Mouse (Mus musculus): ENCODE measurements at regions not wholly inside any gene's neighbourhood (a gene's known extent, or its start where the extent isn't known, plus 50 kb on each side); places are given as distances from the start of the nearest gene placed in this dataset.

DNA sequence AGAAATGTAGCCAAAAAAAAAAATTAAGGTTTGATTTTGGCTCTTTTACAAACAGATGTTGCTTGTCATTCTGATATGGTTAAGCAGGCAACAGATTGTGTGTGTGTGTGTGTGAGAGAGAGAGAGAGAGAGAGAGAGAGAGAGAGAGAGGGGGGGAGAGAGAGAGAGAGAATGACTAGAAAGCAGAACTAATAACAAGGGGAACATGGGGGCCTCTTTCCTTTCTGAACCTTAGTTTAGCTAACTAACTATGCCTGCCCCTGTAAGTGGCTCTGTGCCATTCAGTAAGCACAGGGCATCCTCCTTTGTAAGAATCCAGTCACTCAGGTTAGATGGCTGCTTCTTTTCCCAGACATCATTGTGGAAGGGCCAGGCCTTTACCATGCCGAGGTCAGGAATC is 364.0 kb upstream of the Ubash3b start:
- Histone ChIP-seq H3K27me3 (ENCODE audit: control insufficient read depth, insufficient read depth, insufficient read length) (no peaks in the 10 kb centered on the region), H3K79me2 (ENCODE audit: control insufficient read depth, insufficient read depth) (no peaks in the 10 kb centered on the region), H3K4me3 (ENCODE audit: insufficient read depth, poor library complexity, severe bottlenecking) (no peak overlapping the region), H3K79me3 (ENCODE audit: low read depth) (peaks cover 1% of the 10 kb centered on the region), H3ac (ENCODE audit: control insufficient read depth, insufficient read length, low read depth) (no peak overlapping the region), H3K36me3 (ENCODE audit: control insufficient read depth, insufficient read depth) (peaks cover 21% of the 10 kb centered on the region)
- TF ChIP-seq CTCF (IDR thresholded peaks at IDR 0.05; ENCODE audit: control insufficient read depth, insufficient read depth, insufficient read length), result no peak
- no peak for TF ChIP-seq MAX (IDR thresholded peaks at IDR 0.05)
- TF ChIP-seq MYOD1 (IDR thresholded peaks at IDR 0.05; ENCODE audit: control insufficient read depth, insufficient read length, low read depth), result no peak
- TF ChIP-seq FOSL1 (IDR thresholded peaks at IDR 0.05; ENCODE audit: insufficient read depth, low read length, poor library complexity, severe bottlenecking), result no peak
- no peak for TF ChIP-seq CEBPB (IDR thresholded peaks at IDR 0.05; ENCODE audit: low read depth)
- no peak for TF ChIP-seq MYOG (IDR thresholded peaks at IDR 0.05; ENCODE audit: control insufficient read depth, extremely low read depth, insufficient read length)
- TF ChIP-seq USF1 (IDR thresholded peaks at IDR 0.05; ENCODE audit: low read depth), result no peak

DNA sequence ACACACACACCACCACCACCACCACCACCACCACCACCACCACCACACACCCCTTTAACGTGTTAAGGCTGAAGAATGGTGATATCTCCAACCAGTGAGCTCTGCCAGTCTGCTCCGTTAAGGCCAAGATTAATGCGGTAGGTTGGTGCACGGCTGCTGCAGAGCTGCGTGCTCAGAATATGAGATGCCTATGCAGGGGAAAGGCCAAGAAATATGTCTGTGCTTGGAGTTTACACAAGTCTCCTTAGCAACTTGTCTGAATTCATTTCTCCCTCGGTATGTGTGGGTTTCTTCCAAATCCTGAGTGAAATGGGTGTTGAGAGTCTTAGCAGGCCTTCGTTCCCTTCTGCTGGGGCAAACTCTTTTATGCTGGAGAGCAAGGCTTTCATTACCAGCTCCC is 363.1 kb upstream of the Ubash3b start:
- H3K79me2 ChIP-seq (ENCODE audit: control insufficient read depth, insufficient read depth), result no peaks in the 10 kb centered on the region
- peaks cover 1% of the 10 kb centered on the region for H3K79me3 ChIP-seq (ENCODE audit: low read depth)
- peaks cover 21% of the 10 kb centered on the region for H3K36me3 ChIP-seq (ENCODE audit: control insufficient read depth, insufficient read depth)
- no peak for TF ChIP-seq CEBPB (IDR thresholded peaks at IDR 0.05; ENCODE audit: low read depth)
- no peak overlapping the region for H3K4me3 ChIP-seq (ENCODE audit: insufficient read depth, poor library complexity, severe bottlenecking)
- H3ac ChIP-seq (ENCODE audit: control insufficient read depth, insufficient read length, low read depth), result no peak overlapping the region
- no peaks in the 10 kb centered on the region for H3K27me3 ChIP-seq (ENCODE audit: control insufficient read depth, insufficient read depth, insufficient read length)

DNA sequence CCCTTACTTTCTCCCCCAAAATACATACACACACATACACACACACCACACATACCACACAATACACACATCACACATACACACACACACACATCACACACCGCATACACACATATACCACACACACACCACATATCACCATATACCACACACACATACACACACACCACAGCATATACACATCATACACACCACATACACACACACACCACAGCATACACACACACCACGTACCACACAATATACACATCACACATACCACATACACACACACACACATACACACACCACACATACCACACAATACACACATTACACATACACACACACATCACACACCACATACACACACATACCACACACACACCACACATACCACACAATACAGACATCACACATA is 362.5 kb upstream of the Ubash3b start:
- H3K79me3 ChIP-seq (ENCODE audit: low read depth), result peaks cover 2% of the 10 kb centered on the region
- H3K4me3 ChIP-seq (ENCODE audit: insufficient read depth, poor library complexity, severe bottlenecking), result no peak overlapping the region
- TF ChIP-seq CEBPB (IDR thresholded peaks at IDR 0.05; ENCODE audit: low read depth), result no peak
- TF ChIP-seq MYOD1 (IDR thresholded peaks at IDR 0.05; ENCODE audit: control insufficient read depth, insufficient read length, low read depth), result no peak
- no peak for TF ChIP-seq CTCF (IDR thresholded peaks at IDR 0.05; ENCODE audit: control insufficient read depth, insufficient read depth, insufficient read length)
- TF ChIP-seq USF1 (IDR thresholded peaks at IDR 0.05; ENCODE audit: low read depth), result no peak
- peaks cover 20% of the 10 kb centered on the region for H3K36me3 ChIP-seq (ENCODE audit: control insufficient read depth, insufficient read depth)
- no peak overlapping the region for H3ac ChIP-seq (ENCODE audit: control insufficient read depth, insufficient read length, low read depth)
- H3K27me3 ChIP-seq (ENCODE audit: control insufficient read depth, insufficient read depth, insufficient read length), result no peaks in the 10 kb centered on the region
- H3K79me2 ChIP-seq (ENCODE audit: control insufficient read depth, insufficient read depth), result peaks cover 3% of the 10 kb centered on the region

DNA sequence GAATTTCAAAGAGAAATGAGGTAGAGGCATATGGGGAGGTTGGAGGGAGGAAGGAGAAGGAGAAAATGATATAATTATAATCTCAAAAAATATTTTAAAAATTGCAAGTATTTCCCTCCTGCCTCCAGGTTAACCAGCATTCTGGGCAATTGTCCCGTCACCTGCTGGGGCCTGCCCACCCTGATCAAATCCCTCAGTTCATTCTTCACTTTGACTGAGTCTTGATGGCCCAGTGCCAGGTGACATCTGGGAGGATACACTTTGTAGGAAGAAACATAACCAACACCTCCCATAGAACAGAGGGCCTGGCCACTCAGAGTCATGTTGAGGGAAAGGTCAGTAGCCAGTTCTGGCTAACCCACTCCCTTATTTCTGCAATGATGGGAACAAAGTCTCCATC is 360.8 kb upstream of the Ubash3b start:
- Histone ChIP-seq H3K79me2 (ENCODE audit: control insufficient read depth, insufficient read depth) (peaks cover 20% of the 10 kb centered on the region), H3K79me3 (ENCODE audit: low read depth) (peaks cover 6% of the 10 kb centered on the region), H3K36me3 (ENCODE audit: control insufficient read depth, insufficient read depth) (peaks cover 11% of the 10 kb centered on the region), H3ac (ENCODE audit: control insufficient read depth, insufficient read length, low read depth) (no peak overlapping the region), H3K27me3 (ENCODE audit: control insufficient read depth, insufficient read depth, insufficient read length) (no peaks in the 10 kb centered on the region), H3K4me3 (ENCODE audit: insufficient read depth, poor library complexity, severe bottlenecking) (no peak overlapping the region)
- TF ChIP-seq MYOD1 (IDR thresholded peaks at IDR 0.05; ENCODE audit: control insufficient read depth, insufficient read length, low read depth) (no peak), MYOG (IDR thresholded peaks at IDR 0.05; ENCODE audit: control insufficient read depth, extremely low read depth, insufficient read length) (no peak), CEBPB (IDR thresholded peaks at IDR 0.05; ENCODE audit: low read depth) (no peak), USF1 (IDR thresholded peaks at IDR 0.05; ENCODE audit: low read depth) (no peak), MAX (IDR thresholded peaks at IDR 0.05) (no peak), CTCF (IDR thresholded peaks at IDR 0.05; ENCODE audit: control insufficient read depth, insufficient read depth, insufficient read length) (no peak), FOSL1 (IDR thresholded peaks at IDR 0.05; ENCODE audit: insufficient read depth, low read length, poor library complexity, severe bottlenecking) (no peak)

DNA sequence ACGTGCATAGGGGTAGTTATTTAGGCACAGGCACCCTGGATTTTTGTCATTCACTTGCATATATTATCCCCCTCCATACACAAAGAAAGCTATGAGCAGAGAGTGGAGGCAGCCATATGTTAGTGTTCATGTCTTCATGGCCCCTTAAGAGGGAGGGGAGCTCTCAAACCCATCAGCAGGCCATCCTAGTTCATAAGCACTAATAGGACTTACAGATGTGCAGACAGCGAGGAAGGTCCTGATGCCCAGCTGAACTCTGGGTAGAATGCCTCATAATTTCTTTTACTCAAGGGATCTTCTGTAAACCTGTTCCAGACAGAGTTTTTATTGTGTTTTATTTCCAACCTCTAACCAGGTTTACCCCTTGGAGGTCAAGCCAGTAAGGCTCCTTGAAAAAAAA is 356.3 kb upstream of the Ubash3b start:
- no peak overlapping the region for H3K4me3 ChIP-seq (ENCODE audit: insufficient read depth, poor library complexity, severe bottlenecking)
- no peaks in the 10 kb centered on the region for H3K27me3 ChIP-seq (ENCODE audit: control insufficient read depth, insufficient read depth, insufficient read length)
- H3ac ChIP-seq (ENCODE audit: control insufficient read depth, insufficient read length, low read depth), result no peak overlapping the region
- peaks cover 29% of the 10 kb centered on the region for H3K79me2 ChIP-seq (ENCODE audit: control insufficient read depth, insufficient read depth)
- TF ChIP-seq CEBPB (IDR thresholded peaks at IDR 0.05; ENCODE audit: low read depth) (no peak), MYOG (IDR thresholded peaks at IDR 0.05; ENCODE audit: control insufficient read depth, extremely low read depth, insufficient read length) (no peak), MYOD1 (IDR thresholded peaks at IDR 0.05; ENCODE audit: control insufficient read depth, insufficient read length, low read depth) (no peak), FOSL1 (IDR thresholded peaks at IDR 0.05; ENCODE audit: insufficient read depth, low read length, poor library complexity, severe bottlenecking) (no peak), MAX (IDR thresholded peaks at IDR 0.05) (no peak), CTCF (IDR thresholded peaks at IDR 0.05; ENCODE audit: control insufficient read depth, insufficient read depth, insufficient read length) (no peak), USF1 (IDR thresholded peaks at IDR 0.05; ENCODE audit: low read depth) (no peak)
- peaks cover 4% of the 10 kb centered on the region for H3K36me3 ChIP-seq (ENCODE audit: control insufficient read depth, insufficient read depth)
- H3K79me3 ChIP-seq (ENCODE audit: low read depth), result peaks cover 9% of the 10 kb centered on the region

DNA sequence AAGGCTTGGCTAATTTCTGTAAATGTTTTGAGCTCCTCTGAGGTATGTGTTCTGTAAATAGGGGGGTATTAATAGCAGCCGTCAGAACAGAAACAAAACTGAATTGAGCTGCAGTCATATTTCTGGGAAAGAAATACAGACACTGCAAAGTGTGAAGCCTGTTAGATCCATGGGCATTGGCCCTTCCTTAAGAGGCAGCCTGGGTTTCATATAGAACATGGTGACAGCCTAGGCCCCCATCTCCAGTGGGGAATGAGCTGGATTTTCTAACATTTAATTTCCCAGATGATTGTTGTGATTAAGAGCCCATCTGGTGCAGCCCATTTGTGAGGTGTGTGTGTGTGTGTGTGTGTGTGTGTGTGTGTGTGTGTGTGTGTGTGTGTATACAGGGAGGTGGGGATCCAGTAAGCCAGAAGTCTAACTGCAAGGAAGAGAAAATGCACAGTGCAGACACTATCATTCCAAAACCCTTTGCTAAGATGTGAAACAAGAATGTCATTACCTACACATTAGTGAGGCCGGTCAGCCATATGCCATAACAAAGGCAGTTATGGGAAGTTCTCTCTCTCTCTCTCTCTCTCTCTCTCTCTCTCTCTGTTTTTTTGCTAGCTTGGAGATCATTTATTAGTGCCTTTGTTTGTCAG is 355.7 kb upstream of the Ubash3b start:
- no peaks in the 10 kb centered on the region for H3K27me3 ChIP-seq (ENCODE audit: control insufficient read depth, insufficient read depth, insufficient read length)
- TF ChIP-seq MYOG (IDR thresholded peaks at IDR 0.05; ENCODE audit: control insufficient read depth, extremely low read depth, insufficient read length), result no peak
- no peak for TF ChIP-seq USF1 (IDR thresholded peaks at IDR 0.05; ENCODE audit: low read depth)
- no peak for TF ChIP-seq CTCF (IDR thresholded peaks at IDR 0.05; ENCODE audit: control insufficient read depth, insufficient read depth, insufficient read length)
- no peak for TF ChIP-seq FOSL1 (IDR thresholded peaks at IDR 0.05; ENCODE audit: insufficient read depth, low read length, poor library complexity, severe bottlenecking)
- TF ChIP-seq MAX (IDR thresholded peaks at IDR 0.05), result no peak
- TF ChIP-seq MYOD1 (IDR thresholded peaks at IDR 0.05; ENCODE audit: control insufficient read depth, insufficient read length, low read depth), result no peak
- no peak for TF ChIP-seq CEBPB (IDR thresholded peaks at IDR 0.05; ENCODE audit: low read depth)
- no peak overlapping the region for H3ac ChIP-seq (ENCODE audit: control insufficient read depth, insufficient read length, low read depth)
- peaks cover under 1% of the 10 kb centered on the region for H3K36me3 ChIP-seq (ENCODE audit: control insufficient read depth, insufficient read depth)
- no peak overlapping the region for H3K4me3 ChIP-seq (ENCODE audit: insufficient read depth, poor library complexity, severe bottlenecking)
- peaks cover 11% of the 10 kb centered on the region for H3K79me3 ChIP-seq (ENCODE audit: low read depth)
- peaks cover 35% of the 10 kb centered on the region for H3K79me2 ChIP-seq (ENCODE audit: control insufficient read depth, insufficient read depth)

Data from C2C12 (cell line).